In genomic region chr10:95587509-95588220, GRCm38 (mm10) we compare ENCODE assay signal across 27 mouse cellular contexts. TPM values are rescaled to one million over a fixed set of nuclear protein-coding genes. Genes with fewer than 3 reads are reported as not detected.
DNase-seq lines count a peak whose midpoint lies in the region; ATAC-seq and TF ChIP-seq lines count a peak whose summit lies in the region.
"Had no signal": no experiment of that assay in that cellular context is flagged by ENCODE, and none has a peak within 500 bp of the region (broad histone marks: within the 10 kb centered on the region; RNA-seq: fewer than 3 reads in every experiment).

No protein-coding gene starts in this region.

- no peak for TF ChIP-seq CTCF in forebrain, postnatal 0 days (IDR thresholded peaks at IDR 0.05; ENCODE audit: low read depth)
- TF ChIP-seq CTCF in C2C12 (IDR thresholded peaks at IDR 0.05; ENCODE audit: control insufficient read depth, insufficient read depth, insufficient read length) = no peak

- ATAC-seq in forebrain, postnatal 0 days = peak; percentile 32; the same call in 1 of the 2 replicates
- ATAC-seq in forebrain, embryonic 13.5 days = no peak
- ATAC-seq in granulocyte monocyte progenitor cell, adult 5-6 weeks (replicated peaks; ENCODE audit: poor library complexity, severe bottlenecking) = peak; percentile 98
- ATAC-seq in liver, embryonic 12.5 days = no peak
- ATAC-seq: lung, postnatal 0 days; Patski had no signal

- no peak overlapping the region for H3K9ac ChIP-seq in forebrain, postnatal 0 days
- H3K9ac ChIP-seq in forebrain, embryonic 13.5 days = no peak overlapping the region
- H3K9ac ChIP-seq in liver, embryonic 12.5 days = no peak overlapping the region
- H3K9ac ChIP-seq: forebrain, embryonic 12.5 days; limb, embryonic 13.5 days; liver, embryonic 13.5 days had no signal

- no peak overlapping the region for H3K4me3 ChIP-seq in forebrain, postnatal 0 days (ENCODE audit: low read depth, low read length)
- H3K4me3 ChIP-seq in forebrain, embryonic 13.5 days = no peak overlapping the region
- no peak overlapping the region for H3K4me3 ChIP-seq in C2C12 (ENCODE audit: insufficient read depth, poor library complexity, severe bottlenecking)
- H3K4me3 ChIP-seq in liver, embryonic 12.5 days = no peak overlapping the region
- H3K4me3 ChIP-seq: forebrain, embryonic 12.5 days; limb, embryonic 13.5 days; liver, embryonic 13.5 days had no signal

- no peaks in the 10 kb centered on the region for H3K9me3 ChIP-seq in forebrain, postnatal 0 days (ENCODE audit: low read length)
- H3K9me3 ChIP-seq in forebrain, embryonic 13.5 days (replicated peaks) = no peaks in the 10 kb centered on the region
- no peaks in the 10 kb centered on the region for H3K9me3 ChIP-seq in liver, embryonic 12.5 days (replicated peaks)
- H3K9me3 ChIP-seq: forebrain, embryonic 12.5 days; G1E; liver, embryonic 13.5 days had no signal

- no peaks in the 10 kb centered on the region for H3K4me1 ChIP-seq in forebrain, postnatal 0 days (ENCODE audit: insufficient read depth)
- no peaks in the 10 kb centered on the region for H3K4me1 ChIP-seq in forebrain, embryonic 13.5 days
- H3K4me1 ChIP-seq in liver, embryonic 12.5 days = no peaks in the 10 kb centered on the region
- H3K4me1 ChIP-seq: forebrain, embryonic 12.5 days; limb, embryonic 13.5 days; liver, embryonic 13.5 days had no signal

- no peak overlapping the region for H3K4me2 ChIP-seq in forebrain, postnatal 0 days (ENCODE audit: low read depth)
- no peak overlapping the region for H3K4me2 ChIP-seq in forebrain, embryonic 13.5 days
- H3K4me2 ChIP-seq in liver, embryonic 12.5 days = no peak overlapping the region
- H3K4me2 ChIP-seq: forebrain, embryonic 12.5 days; limb, embryonic 13.5 days; liver, embryonic 13.5 days had no signal

- H3ac ChIP-seq in C2C12 (ENCODE audit: control insufficient read depth, insufficient read length, low read depth) = no peak overlapping the region

- no peaks in the 10 kb centered on the region for H3K79me3 ChIP-seq in C2C12 (ENCODE audit: low read depth)

- 34% methylated on average over 8 of the region's 8 CpGs for WGBS in forebrain, postnatal 0 days
- 32% methylated on average over 8 of the region's 8 CpGs for WGBS in forebrain, embryonic 13.5 days
- WGBS in liver, embryonic 12.5 days (ENCODE audit: insufficient replicate concordance) = 64% methylated on average over 8 of the region's 8 CpGs

- H3K36me3 ChIP-seq in forebrain, postnatal 0 days (ENCODE audit: insufficient read depth) = no peaks in the 10 kb centered on the region
- no peaks in the 10 kb centered on the region for H3K36me3 ChIP-seq in forebrain, embryonic 13.5 days (ENCODE audit: poor library complexity, severe bottlenecking)
- H3K36me3 ChIP-seq in C2C12 (ENCODE audit: control insufficient read depth, insufficient read depth) = no peaks in the 10 kb centered on the region
- no peaks in the 10 kb centered on the region for H3K36me3 ChIP-seq in liver, embryonic 12.5 days
- H3K36me3 ChIP-seq: forebrain, embryonic 12.5 days; G1E; limb, embryonic 13.5 days; liver, embryonic 13.5 days had no signal

- no peaks in the 10 kb centered on the region for H3K79me2 ChIP-seq in C2C12 (ENCODE audit: control insufficient read depth, insufficient read depth)

- H3K27me3 ChIP-seq in forebrain, postnatal 0 days (ENCODE audit: insufficient read depth, low read length) = no peaks in the 10 kb centered on the region
- H3K27me3 ChIP-seq in forebrain, embryonic 13.5 days = no peaks in the 10 kb centered on the region
- no peaks in the 10 kb centered on the region for H3K27me3 ChIP-seq in C2C12 (ENCODE audit: control insufficient read depth, insufficient read depth, insufficient read length)
- no peaks in the 10 kb centered on the region; the same call in 1 of the 2 replicates for H3K27me3 ChIP-seq in liver, embryonic 12.5 days (replicated peaks)
- H3K27me3 ChIP-seq: forebrain, embryonic 12.5 days; limb, embryonic 13.5 days; liver, embryonic 13.5 days; Patski had no signal

- peak overlapping the region; percentile 23; the same call in 1 of the 2 replicates for H3K27ac ChIP-seq in forebrain, postnatal 0 days (ENCODE audit: low read depth, low read length)
- no peak overlapping the region for H3K27ac ChIP-seq in forebrain, embryonic 13.5 days
- H3K27ac ChIP-seq in liver, embryonic 12.5 days = no peak overlapping the region
- H3K27ac ChIP-seq: forebrain, embryonic 12.5 days; limb, embryonic 13.5 days; liver, embryonic 13.5 days; stomach, postnatal 0 days had no signal

- no peak for DNase-seq in forebrain, postnatal 0 days
- peak; percentile 37 for DNase-seq in 3134 (ENCODE audit: extremely low read depth, insufficient read length, low spot score)
- no peak for DNase-seq in cerebellum, postnatal 25 days
- DNase-seq: adrenal gland, postnatal 25 days; cerebellum, adult 18-20 months; cerebellum, postnatal 10 days; heart, postnatal 14 days; kidney, adult 2 months; kidney, postnatal 4 days; liver, embryonic 13.5 days; lung, adult 18-20 months; lung, postnatal 4 days; midbrain, embryonic 14.5 days; right cerebral cortex, adult 18-20 months; right cerebral cortex, postnatal 4 days; thymus, adult 18-20 months; thymus, postnatal 36 days had no signal

TF ChIP-seq in C2C12, 6 proteins besides CTCF, POLR2A, EP300 and RAD21:
- TF ChIP-seq MYOD1 (IDR thresholded peaks at IDR 0.05; ENCODE audit: control insufficient read depth, insufficient read length, low read depth) (no peak), CEBPB (IDR thresholded peaks at IDR 0.05; ENCODE audit: low read depth) (peak; percentile 61)

RNA-seq across cellular contexts. Expression of gene Nudt4, which starts 23.7 kb away (rescaled TPM):
- 87.6 and 110 TPM in 2 replicates for total RNA-seq in forebrain, postnatal 0 days (2014; rRNA removed)
- polyA plus RNA-seq in forebrain, postnatal 0 days (2015; fragmentation: Nextera tagmentation; extraction: Ambion mirVana) = 71.2 and 81.5 TPM in 2 replicates
- polyA plus RNA-seq in forebrain, embryonic 13.5 days (2015; fragmentation: Nextera tagmentation; extraction: Ambion mirVana) = 76.6 and 76.7 TPM in 2 replicates
- polyA plus RNA-seq in C2C12 (2012; fragmentation: generic; extraction: Trizol) = 41.2 TPM
- total RNA-seq in granulocyte monocyte progenitor cell, adult 5-6 weeks (2014; fragmentation: Nextera tagmentation) = 29.7 and 51.7 TPM in 2 replicates
- total RNA-seq in granulocyte monocyte progenitor cell, adult 5-6 weeks (2017) = 50.5 and 52.8 TPM in 2 replicates
- 130 and 134 TPM in 2 replicates for polyA plus RNA-seq in liver, embryonic 12.5 days (2016; fragmentation: Nextera tagmentation; extraction: Ambion mirVana)

Comparison
In these comparisons a context has a peak if more than half of its experiments do, and no peak if none do; other contexts are left out.
1. ATAC-seq: peak in forebrain, postnatal 0 days (single experiment) and granulocyte monocyte progenitor cell, adult 5-6 weeks (single experiment); none in forebrain, embryonic 13.5 days (single experiment) and liver, embryonic 12.5 days (single experiment).